Mouse (Mus musculus) layer of hippocampus, adult 18-20 months (tissue): ENCODE results near the gene Brd4. TPM values are rescaled to one million over a fixed set of nuclear protein-coding genes. Genes with fewer than 3 reads are reported as not detected.
A peak's percentile ranks its signal among the peaks of the same experiment; 100 is the strongest.
"Not testable (repeated sequence)": the region's sequence is repeated elsewhere in the genome, so short reads cannot be mapped to it uniquely, and the experiment has no call there.

Source experiments
- DNase-seq, 2 experiments: peaks; one replicate each; pipeline ENCODE4 v3.0.0; 2022; ENCODE audit warnings: low spot score in 2 of 2
- total RNA-seq, 2 experiments: library from RNA; stranded (reverse); gene quantifications; 2 replicates each; pipeline ENCODE4 v1.2.3; 2021

Gene Brd4
- total RNA-seq, 2 experiments from 2014 or later: 109 to 119 TPM

DNA sequence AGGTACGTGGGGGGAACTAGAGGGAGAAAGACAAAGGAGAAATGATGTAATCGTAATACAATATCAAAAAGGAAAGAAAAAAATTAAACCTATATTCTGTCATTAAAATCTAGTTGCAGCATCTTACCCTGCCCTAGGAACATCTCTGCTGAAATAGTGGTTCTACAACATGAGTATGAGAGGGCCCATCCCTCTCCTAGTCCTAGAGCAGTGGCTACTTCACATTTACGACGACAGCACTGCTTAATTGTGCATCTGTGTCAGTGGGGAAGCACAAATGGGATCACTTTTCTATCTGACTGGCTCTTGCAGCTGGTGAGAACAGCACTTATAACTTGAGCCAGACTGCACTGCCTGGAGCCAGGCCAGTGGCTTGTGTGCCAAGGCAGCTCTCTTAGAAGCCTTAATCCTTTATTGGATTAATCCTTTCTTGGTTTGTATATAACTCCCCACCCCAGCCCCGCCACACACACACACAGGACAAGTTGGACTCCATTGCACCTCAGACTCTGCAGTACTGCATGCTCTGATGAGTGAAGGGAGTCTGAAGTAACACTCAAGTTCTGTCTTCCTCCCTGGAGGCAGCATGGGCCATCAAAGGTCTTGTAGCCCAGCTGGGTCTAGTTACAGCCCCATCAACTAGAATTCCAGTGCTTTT, 48.9 kb downstream of the Brd4 start:
- DNase-seq: peak; percentile 41 to 70

DNA sequence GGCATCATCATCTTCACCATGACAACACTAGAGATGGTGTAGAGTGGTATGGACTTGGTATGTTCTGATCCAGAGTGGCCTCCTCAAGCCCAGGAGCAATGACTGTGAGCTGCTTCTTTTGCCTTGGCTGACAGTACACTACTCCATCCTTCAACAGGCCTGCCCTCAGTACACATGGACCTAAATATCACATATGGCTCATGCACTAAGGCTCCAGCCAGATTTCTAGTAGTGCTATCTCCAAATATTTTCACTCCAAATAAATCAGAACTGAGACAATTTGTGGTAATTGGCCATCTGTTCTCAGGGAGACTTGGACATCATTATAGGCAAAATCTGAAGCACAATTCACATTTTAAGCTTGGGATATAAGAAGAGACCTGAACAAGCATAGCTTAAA, 51.3 kb downstream of the Brd4 start:
- peak in 1 of 2 experiments; percentile 45 for DNase-seq

DNA sequence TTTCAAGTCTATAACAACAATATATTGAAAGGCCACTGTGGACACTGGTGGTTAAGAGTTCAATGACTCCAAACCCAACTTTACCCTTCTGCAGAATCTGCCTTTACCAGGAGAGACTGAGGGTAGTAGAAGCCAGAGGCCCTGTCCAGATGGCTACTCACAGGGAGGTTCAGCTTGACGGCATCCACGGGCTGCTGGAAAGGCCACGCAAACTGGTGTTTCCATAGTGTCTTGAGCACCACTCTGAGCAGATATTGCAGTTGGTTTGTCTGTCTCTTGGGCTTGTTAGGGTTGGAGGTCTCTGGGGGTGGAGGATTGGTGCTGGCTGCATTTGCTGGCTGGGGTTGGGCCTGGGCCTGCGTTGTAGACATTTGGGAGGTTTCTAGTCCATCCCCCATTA, 55.3 kb downstream of the Brd4 start:
- DNase-seq: no peak

DNA sequence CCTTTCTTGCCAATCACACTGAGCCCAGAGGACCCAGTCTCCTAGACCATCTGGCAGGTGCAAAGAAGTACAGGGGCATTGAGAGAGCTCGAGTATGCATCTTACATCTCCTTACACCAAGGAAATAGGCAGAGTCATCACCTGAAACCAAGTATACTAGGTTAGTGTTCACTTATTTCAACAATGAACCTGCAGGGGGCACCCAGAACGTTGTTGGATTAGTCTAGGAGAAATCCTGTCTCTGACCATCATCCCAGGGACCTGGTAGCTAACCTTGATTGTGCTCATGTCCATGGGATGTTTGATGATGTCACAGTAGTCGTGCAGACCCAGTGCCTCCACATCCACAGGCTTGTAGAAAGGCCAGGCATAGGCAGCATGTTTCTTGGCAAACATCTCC, 63.6 kb downstream of the Brd4 start:
- no peak for DNase-seq

DNA sequence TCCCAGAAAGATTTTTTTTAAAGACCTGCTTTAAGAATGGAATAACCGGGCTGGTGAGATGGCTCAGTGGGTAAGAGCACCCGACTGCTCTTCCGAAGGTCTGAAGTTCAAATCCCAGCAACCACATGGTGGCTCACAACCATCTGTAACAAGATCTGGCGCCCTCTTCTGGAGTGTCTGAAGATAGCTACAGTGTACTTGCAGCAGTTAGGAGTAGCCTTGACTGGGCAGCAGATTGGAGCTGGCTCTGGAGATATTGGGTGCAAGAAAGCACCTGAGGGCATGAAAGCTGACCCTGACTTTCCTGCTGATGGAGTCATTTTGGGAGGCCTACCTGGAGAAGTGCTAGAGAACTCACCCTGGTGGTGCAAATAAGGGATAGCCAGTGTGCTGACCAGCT, 68.9 kb downstream of the Brd4 start:
- not testable (repeated sequence) for DNase-seq

DNA sequence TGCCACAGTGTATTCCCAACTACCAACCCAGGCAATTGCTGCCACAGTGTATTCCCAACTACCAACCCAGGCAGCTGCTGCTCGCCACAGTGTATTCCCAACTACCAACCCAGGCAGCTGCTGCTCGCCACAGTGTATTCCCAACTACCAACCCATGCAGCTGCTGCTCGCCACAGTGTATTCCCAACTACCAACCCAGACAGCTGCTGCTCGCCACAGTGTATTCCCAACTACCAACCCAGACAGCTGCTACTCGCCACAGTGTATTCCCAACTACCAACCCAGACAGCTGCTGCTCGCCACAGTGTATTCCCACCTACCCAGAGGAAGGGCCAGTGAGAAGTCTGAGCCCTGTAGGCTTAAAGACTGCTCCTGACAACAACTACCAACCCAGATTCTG, 73.0 kb downstream of the Brd4 start:
- DNase-seq: not testable (repeated sequence)

DNA sequence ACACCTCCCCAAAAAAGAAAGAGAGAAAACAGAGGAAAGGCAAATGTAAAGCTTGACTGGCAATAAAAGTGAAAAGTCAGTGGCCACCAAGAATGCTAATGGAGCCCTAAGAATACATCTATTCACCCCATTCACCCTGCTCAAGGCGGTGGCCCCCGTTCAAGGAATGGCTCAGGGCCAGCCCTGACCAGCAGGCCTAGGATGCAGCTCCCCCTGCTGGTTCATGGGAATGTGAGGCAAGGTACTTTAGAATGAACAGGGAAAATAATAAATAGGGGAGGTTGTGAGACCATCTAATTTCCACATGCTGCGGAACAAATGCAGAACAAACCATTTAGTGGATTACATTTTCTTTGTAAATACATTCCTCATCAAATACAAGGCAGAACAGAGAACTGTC, 74.8 kb downstream of the Brd4 start:
- peak in 1 of 2 experiments; percentile 63 for DNase-seq

DNA sequence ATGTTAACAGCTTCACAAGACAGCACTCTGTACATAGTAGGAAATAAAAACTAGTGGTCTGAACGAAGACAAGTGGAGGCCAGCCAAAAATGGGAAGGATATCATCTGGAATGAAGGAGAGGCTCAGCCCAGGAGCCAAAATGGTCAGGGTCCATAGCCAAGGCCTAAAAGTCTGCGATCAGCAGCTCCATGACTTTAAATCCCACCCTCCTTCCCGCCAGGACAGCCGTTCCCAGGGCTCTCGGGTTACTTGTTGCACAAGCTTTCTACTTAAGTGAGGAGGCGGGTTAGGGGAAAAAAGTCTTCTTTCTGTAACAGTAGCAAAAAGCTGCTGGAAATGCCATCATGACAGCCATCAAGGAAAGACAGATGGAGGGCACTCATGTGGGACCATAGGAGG, 75.4 kb downstream of the Brd4 start:
- DNase-seq: no peak

DNA sequence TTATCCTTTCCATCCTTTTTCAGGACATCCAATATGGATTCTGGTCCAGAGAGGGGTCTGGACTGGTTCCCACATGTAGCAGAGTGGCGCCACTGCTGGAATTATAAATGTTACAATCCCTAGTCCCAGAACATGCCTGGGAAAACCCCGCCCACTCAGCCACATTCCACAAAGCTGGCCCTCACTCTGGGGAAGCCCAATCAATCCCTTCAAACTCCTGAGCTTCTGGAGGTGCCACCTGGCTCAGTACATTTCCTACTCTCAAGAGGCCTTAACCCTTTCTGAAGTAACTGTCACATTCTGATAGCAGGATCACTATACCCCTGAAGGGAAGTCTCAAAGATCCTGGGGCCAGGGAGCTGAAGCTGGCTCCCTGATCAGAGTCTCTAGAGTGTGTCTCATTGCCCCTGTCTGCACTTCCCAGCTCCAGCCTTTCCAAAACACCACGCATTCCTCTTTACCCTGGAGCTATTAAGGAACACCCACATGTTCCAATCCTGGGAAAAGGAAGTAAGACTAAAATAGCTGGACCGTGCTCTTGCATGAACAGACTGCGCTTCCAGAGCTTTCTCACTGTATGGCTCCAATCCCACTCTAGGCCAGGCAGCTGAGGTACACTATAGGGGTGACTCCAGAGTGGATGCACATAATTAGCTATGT, 76.8 kb downstream of the Brd4 start:
- peak in 1 of 2 experiments; percentile 25 for DNase-seq

DNA sequence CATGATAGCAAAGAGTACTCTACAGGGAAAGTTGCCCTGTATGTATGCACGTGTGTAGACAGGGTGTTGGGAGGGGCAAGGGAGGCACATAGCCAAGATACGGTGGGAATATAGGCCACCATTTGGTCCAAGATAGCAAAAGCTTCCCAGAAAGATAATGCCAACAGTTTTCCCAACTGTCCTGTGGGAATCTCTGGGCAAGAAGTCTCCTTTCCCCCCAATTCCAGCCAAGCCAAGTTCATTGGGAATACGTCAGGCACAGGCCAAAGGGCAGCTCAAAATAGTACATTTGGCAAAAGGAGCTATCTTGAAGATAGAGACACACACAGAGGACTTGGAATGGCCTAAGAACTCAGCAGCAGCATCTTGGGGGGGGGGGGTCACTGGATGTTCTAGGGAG, 79.2 kb downstream of the Brd4 start:
- no peak for DNase-seq

DNA sequence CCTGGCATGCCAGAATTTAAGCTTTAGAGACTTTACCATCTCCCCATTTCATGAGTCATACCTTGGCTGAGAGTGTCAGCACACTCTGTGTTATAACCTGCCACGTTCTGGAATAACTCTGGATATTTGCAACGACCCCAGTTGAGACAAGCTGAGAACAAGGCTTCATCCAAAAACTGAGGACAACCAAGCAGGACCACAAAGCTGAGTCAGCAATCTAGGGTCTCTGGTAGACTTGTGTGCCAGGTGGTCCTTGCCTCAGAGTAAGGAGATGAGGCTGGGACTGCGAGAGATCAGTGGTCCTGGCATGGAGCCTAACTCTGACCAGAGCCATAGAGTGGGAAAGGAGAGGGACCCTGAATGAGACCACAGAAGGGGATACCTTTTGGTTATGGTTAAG, 81.5 kb downstream of the Brd4 start:
- DNase-seq: no peak

DNA sequence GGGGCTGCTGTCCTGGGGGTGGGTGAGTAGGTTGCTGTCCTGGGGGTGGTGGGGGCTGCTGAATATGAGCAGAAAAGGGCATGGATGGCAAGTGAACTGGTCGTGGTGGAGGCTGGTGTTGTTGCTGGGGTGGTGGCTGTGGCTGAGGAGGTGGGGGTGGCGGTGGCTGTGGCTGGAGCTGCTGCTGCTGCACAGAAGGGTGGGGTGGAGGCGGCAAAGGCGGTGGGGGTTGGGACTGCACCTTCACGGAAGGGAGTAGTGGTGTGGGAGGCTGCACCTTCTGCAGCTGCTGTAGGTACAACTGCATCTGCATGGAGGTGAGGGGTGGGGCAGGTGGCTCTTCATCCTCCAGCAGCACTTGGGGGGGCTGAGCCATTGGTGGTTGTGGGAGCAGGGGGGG, 83.4 kb downstream of the Brd4 start:
- DNase-seq: no peak

DNA sequence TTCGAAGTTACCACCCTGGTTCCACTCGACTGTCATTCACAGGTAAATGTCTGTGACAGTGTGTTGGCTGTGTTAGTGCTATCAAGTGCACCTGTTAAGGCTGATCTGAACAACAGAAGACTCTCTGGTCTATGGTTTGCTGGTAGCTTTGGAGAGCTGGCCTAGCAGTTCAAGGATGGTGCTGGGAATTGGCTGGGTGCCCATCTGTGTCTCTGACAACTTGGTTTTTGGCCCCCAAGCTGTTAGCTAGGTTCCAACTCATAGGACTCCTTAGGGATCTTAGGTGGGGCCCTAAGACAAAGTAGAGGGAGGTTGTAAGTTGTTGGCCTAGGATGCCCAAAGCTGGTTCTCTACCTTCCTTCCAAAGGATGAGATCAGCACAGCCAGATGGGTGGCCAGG, 84.7 kb downstream of the Brd4 start:
- DNase-seq: no peak

DNA sequence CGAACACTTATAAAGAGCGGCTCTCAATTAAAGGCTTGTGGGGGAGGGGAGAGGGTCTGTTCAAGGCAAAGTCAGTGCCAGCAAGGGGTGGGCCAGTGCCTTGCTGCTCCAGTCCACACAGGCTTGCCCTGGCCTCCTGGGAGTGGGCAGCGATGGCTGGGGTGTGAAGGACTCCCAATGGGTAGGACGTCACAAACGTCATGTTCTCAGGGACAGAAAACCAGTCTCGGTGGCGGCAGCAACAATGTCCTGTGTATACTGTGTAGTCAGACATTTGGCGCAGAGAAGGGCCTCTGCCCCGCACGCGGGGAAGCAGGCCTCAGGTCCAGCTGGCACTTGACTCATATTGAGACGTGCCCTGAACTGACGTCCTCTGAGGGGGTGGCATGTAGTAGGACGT, 87.4 kb downstream of the Brd4 start:
- DNase-seq: no peak

DNA sequence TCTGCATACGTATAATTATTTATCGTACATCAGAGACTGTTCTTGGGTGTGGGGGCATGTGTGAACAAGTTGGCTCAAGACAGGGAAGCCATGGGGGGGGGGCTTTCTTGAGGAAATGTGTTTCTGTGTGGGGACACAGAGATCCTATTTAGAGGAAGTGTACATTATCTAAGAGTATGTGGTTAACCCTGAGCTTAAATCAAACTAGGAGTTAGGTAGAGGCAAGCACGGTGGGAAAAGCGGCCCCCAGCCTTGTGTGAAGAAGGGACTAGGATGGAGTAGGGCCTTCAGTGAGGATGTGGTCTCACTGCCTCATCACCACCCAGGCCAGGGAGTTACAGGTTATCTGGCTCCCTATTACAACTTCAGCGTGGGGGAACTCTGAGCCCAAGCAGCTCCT, 88.8 kb downstream of the Brd4 start:
- no peak for DNase-seq

DNA sequence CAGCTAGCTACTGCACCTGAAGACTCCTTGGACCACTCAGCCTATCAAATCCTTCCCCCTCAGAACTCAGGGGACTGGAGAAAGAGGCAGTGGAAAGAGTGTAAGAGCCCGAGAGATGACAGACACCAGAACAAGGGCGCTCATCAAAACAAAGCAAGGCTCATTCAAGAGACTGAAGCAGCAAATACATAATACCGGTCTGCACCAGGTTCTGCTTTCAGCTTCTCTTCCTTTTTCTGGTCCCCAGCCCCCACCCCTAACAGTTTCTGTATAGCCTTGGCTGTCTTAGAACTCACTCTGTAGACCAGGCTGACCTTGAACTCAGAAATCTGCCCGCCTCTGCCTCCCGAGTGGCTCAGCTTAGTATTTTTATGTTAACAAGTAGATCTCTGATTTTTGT, 91.5 kb downstream of the Brd4 start:
- no peak for DNase-seq

DNA sequence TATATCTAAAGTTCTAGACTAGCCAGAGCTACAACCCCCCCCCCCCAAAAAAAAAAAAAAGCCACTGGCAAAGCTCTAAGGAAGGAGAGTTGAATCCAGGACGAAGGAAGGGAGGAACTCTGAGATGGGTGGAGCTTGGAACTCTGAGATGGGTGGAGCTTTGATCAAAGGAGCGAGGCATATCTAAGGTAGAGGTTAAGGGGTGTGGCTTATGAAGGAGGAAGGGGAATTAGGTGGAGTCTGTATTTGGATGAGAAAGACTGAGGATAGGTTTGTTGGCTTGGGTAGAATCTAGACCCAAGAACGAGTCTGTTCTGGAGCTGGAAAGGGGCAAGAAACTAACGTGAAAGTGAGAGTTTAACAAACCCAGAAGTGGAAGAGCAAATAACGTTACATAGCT, 94.7 kb downstream of the Brd4 start:
- DNase-seq: no peak

DNA sequence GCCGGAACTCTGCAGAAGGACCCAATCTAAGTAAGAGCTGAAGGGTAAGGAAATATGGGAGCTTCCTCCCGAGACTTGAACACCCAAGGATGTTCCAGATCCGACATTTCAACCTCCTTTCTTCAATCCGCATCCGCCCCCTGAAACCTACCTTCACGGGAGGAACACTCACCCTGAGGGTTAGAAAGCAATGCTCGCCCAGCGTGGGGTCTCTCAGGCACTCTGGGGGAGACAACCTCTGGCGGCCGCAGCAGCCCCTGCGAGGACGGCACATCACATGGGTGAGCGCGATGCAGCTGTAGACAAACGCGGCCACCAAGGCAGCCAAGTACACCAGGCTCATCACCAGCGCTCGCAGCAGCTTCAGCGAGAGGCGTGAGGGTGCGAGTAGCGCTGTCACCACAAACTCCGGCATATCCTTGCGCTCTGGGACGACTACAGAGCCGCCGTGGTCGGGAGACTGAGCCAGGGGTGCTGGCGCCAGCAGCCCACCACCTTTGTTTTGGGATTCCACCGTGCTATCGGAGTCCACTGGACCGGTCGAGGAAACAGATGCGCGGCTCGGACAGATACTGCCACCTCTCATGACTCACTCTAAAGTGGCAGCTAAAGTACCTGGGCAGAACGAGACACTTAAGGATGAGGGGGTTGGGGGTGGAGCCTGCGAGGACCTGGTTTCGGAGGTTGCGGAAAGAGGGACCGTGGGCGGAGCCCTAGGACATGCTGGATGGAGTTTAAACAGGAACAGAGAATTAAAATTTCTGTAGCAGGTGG, 95.5 kb downstream of the Brd4 start, which contains the start of gene Ephx3:
Gene Ephx3 (minus strand): TSS at position 687 of the 774 bp plus-strand sequence.
- no peak for DNase-seq

DNA sequence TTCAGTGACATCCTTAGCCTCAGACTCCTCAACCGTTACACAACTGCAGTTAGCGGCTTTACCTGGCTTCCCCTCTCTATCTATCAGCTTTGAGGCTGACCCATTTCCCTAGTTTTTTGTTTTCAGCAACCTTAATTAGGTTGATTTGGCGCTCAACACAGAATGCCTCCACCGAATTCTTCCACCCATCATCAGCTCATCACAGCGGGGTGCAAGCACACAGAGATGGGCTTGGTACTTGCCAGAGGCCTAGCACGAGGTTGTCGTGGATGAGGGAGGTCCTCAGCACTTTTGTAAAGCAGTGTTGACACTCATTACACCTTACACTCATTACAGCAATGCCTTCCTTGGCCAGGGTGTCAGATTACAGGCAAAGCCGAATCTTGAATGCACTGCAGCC, 101.5 kb downstream of the Brd4 start:
- no peak for DNase-seq

DNA sequence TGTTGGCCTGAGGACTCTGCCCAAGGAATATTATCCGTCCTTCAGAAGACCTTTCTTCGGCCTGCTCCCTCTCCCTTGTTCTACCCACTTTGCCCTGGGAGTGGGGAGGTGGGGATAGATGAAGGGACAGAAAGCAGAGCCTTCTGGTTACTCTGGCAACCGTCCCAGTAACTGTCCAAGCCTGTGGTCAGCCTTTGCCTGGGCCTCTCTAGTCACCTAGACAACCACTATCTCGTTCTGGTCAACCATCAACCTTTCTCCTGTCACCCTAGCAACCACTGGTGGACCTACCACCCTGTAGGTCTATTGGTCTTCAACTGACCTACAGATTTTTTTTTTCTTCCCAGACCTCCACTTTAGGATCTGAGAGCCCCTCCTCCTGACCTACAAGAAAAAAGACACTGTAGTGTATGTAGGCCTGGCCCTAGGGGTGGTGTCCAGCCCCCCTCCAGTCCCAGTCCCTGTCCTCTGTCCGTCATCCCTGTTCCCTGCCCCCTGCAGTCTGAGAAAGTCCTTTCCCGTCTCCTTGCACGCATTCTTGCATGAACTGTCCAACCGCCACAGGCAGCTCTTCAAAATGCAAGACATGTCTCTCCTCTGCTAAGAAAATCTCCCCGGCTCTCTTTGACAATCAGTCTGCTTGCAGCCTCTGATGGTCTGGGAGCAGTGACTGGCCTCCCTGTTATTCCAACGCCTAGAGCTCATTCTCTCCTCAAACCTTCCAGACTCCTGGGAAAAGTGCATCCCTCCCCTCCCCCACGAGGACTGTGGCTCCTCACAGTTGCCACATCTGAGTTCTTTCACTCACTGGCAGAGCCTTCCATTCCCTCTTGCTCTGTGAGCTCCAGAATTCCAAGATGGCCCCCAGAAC, 104.7 kb downstream of the Brd4 start:
- DNase-seq: no peak

DNA sequence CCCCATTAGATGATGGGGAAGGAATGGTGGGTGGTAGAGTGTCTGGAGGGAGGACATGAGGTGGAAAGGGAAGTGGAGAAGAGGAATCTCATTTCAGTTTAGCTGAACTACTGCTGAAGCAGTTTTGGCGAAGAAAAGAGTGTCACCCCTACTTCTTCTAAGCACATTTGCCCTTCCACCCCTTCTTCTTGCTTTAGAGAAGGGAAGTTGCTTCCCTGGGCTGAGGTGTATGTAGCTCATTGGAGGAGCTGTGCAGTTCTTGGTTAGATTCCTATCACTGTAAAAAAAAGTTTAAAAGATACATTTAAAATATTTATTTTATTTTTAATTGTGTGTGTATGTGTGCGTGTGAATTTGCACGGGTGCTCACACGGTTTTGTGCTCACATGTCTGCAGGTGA, 107.6 kb downstream of the Brd4 start:
- no peak for DNase-seq
